Mouse (Mus musculus) MEL (cell line): ENCODE measurements around the gene Lonp2.

Source experiments
- CTCF ChIP-seq, 3 experiments: IDR thresholded peaks in 2 of 3; conservative IDR thresholded peaks in 1 of 3; 2 replicates each; pipeline ENCODE4 v1.5.1; 2011 to 2012; ENCODE audit warnings: low read length in 3 of 3, low read depth in 2 of 3, mild to moderate bottlenecking in 2 of 3, improper control_type of control experiment in 1 of 3, inconsistent platforms in 1 of 3, mixed read lengths in 1 of 3, moderate library complexity in 1 of 3; ENCODE audit not compliant: control insufficient read depth in 1 of 3, insufficient read depth in 1 of 3, poor library complexity in 1 of 3, severe bottlenecking in 1 of 3
- E2F4 ChIP-seq: IDR thresholded peaks from 2 replicates; pipeline ENCODE4 v1.6.1; 2011; ENCODE audit warnings: low read depth, low read length, improper control_type of control experiment, borderline replicate concordance
- EP300 ChIP-seq, 2 experiments: IDR thresholded peaks; 2 replicates each; pipeline ENCODE4 v1.6.1; 2011; ENCODE audit warnings: improper control_type of control experiment in 2 of 2, low read length in 2 of 2, low read depth in 1 of 2, mild to moderate bottlenecking in 1 of 2
- GATA1 ChIP-seq: IDR thresholded peaks from 2 replicates; pipeline ENCODE4 v1.6.1; 2011; ENCODE audit warnings: low read depth, low read length, improper control_type of control experiment
- MAX ChIP-seq: IDR thresholded peaks from 2 replicates; pipeline ENCODE4 v1.6.1; 2011; ENCODE audit warnings: low read length, improper control_type of control experiment
- NELFE ChIP-seq: IDR thresholded peaks from 2 replicates; pipeline ENCODE4 v1.6.1; 2011; ENCODE audit warnings: low read depth, low read length, improper control_type of control experiment
- POLR2A ChIP-seq, 2 experiments: IDR thresholded peaks; 2 replicates each; pipeline ENCODE4 v1.6.1; 2011 to 2012; ENCODE audit warnings: low read length in 2 of 2, mild to moderate bottlenecking in 2 of 2, control low read depth in 1 of 2, improper control_type of control experiment in 1 of 2, low read depth in 1 of 2, moderate library complexity in 1 of 2; ENCODE audit not compliant: control insufficient read depth in 1 of 2, insufficient read depth in 1 of 2, poor library complexity in 1 of 2
- RCOR1 ChIP-seq: IDR thresholded peaks from 2 replicates; pipeline ENCODE4 v1.6.1; 2012; ENCODE audit warnings: low read depth, mild to moderate bottlenecking, inconsistent platforms, low read length, improper control_type of control experiment
- TAL1 ChIP-seq: IDR thresholded peaks from 2 replicates; pipeline ENCODE4 v1.6.1; 2012; ENCODE audit warnings: mild to moderate bottlenecking, inconsistent platforms, low read length, moderate library complexity, mixed read lengths
- USF2 ChIP-seq, 2 experiments: IDR thresholded peaks; 2 replicates each; pipeline ENCODE4 v1.6.1; 2011 to 2012; ENCODE audit warnings: improper control_type of control experiment in 2 of 2, low read length in 2 of 2, borderline replicate concordance in 1 of 2, inconsistent platforms in 1 of 2, low read depth in 1 of 2, mild to moderate bottlenecking in 1 of 2; ENCODE audit not compliant: insufficient read depth in 1 of 2

- no peak for TF ChIP-seq USF2 (IDR thresholded peaks at IDR 0.05; ENCODE audit: borderline replicate concordance in 1 of 2, insufficient read depth in 1 of 2, low read depth in 1 of 2, low read length in 2 of 2)
- TF ChIP-seq NELFE = no peak
- TF ChIP-seq GATA1 = 0 out of 2 replicates have a peak, but pooled peaks have one; percentile 6
- TF ChIP-seq MAX = 0 out of 2 replicates have a peak, but pooled peaks have one; percentile 32
- TF ChIP-seq E2F4 = no peak
- peak; percentile 26 to 48 (median 36); a peak in 5 of 6 replicates for TF ChIP-seq CTCF (IDR thresholded peaks at IDR 0.05 in 2 of 3, conservative IDR thresholded peaks at IDR 0.05 in 1 of 3; ENCODE audit: control insufficient read depth in 1 of 3, insufficient read depth in 1 of 3, low read depth in 2 of 3, low read length in 3 of 3, poor library complexity in 1 of 3, severe bottlenecking in 1 of 3)
- TF ChIP-seq TAL1 = no peak
- TF ChIP-seq EP300 (IDR thresholded peaks at IDR 0.05; ENCODE audit: low read depth in 1 of 2, low read length in 2 of 2) = no peak
- no peak for TF ChIP-seq RCOR1
- no peak for TF ChIP-seq POLR2A (IDR thresholded peaks at IDR 0.05; ENCODE audit: control insufficient read depth in 1 of 2, insufficient read depth in 1 of 2, low read depth in 1 of 2, low read length in 2 of 2, poor library complexity in 1 of 2)
Observed at GRCm38 (mm10) chr8:86720756-86721459, 97.1 kb downstream of the Lonp2 start.
